Mouse (Mus musculus) embryonic facial prominence, embryonic 15.5 days (tissue): ENCODE measurements around the gene Pphln1. TPM values are rescaled to one million over a fixed set of nuclear protein-coding genes. Genes with fewer than 3 reads are reported as not detected.

ENCODE experiments used
- ATAC-seq: fragments of 200-750 bp; cut with Nextera tagmentation; 2 replicates; pipeline ENCODE4 v1.8.0; 2017; ENCODE audit warnings: low read depth, moderate TSS enrichment; ENCODE audit not compliant: insufficient number of reproducible peaks, low FRiP score, low TSS enrichment
- H3K27ac ChIP-seq: fragments of 300-500 bp; sonication (generic); replicated peaks from 2 replicates; pipeline ENCODE4 v1.5.1; 2015; ENCODE audit warnings: mild to moderate bottlenecking, inconsistent platforms
- H3K27me3 ChIP-seq: fragments of 300-500 bp; sonication (generic); 2 replicates; pipeline ENCODE4 v1.6.1; 2015; ENCODE audit warnings: inconsistent platforms
- H3K36me3 ChIP-seq: fragments of 300-500 bp; sonication (generic); 2 replicates; pipeline ENCODE4 v1.6.1; 2015; ENCODE audit warnings: mild to moderate bottlenecking, inconsistent platforms
- H3K4me1 ChIP-seq: fragments of 300-500 bp; sonication (generic); 2 replicates; pipeline ENCODE4 v1.6.1; 2015; ENCODE audit warnings: inconsistent platforms
- H3K4me2 ChIP-seq: fragments of 300-500 bp; sonication (generic); replicated peaks from 2 replicates; pipeline ENCODE4 v1.6.1; 2015; ENCODE audit warnings: mild to moderate bottlenecking, inconsistent platforms
- H3K4me3 ChIP-seq: fragments of 300-500 bp; sonication (generic); replicated peaks from 2 replicates; pipeline ENCODE4 v1.5.1; 2015; ENCODE audit warnings: mild to moderate bottlenecking, inconsistent platforms
- H3K9ac ChIP-seq: fragments of 300-500 bp; sonication (generic); 2 replicates; pipeline ENCODE4 v1.6.1; 2015; ENCODE audit warnings: inconsistent platforms
- H3K9me3 ChIP-seq: fragments of 300-500 bp; sonication (generic); replicated peaks from 2 replicates; pipeline ENCODE4 v1.6.1; 2016; ENCODE audit warnings: inconsistent platforms
- WGBS: fragments of 180-500 bp; shearing (Covaris S2); methylation state at CpG from one replicate; pipeline ENCODE4 v1.1.7; 2015; 5-methylcytosine and 5-hydroxymethylcytosine counted together
- polyA plus RNA-seq: library from polyadenylated mRNA; unstranded; fragments of >200 nt; fragmentation: Nextera tagmentation; extraction: Ambion mirVana; gene quantifications from 2 replicates; pipeline ENCODE4 v1.2.1, GENCODE M21; 2015

The Pphln1 gene
- polyA plus RNA-seq, 1 experiment from 2014 or later: 50.0 TPM

DNA sequence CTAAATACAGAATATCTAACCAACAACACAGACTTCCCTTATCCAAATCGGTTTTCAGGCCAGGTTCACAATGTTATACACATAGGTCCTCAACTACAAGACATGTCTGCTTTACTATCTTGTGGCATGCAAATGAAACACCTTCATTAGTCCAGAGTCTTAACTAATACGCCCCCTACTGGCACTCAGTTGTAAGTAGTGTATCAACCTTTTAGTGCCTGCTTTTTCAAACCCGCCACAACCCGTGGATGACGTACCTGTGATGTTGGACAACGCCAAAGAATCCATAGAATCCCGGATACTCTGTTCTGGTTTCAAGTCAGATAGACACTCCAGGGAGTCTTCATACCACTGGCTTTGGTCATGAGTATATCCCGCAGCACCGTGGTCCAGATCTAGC lies 104.6 kb downstream of the Pphln1 start:
- WGBS: 92% methylated on average over 9 of the region's 9 CpGs
- H3K9ac ChIP-seq: no peak overlapping the region
- no peak for ATAC-seq
- no peaks in the 10 kb centered on the region for H3K9me3 ChIP-seq
- no peak overlapping the region for H3K4me3 ChIP-seq
- no peaks in the 10 kb centered on the region for H3K27me3 ChIP-seq
- peaks cover 90% of the 10 kb centered on the region for H3K36me3 ChIP-seq
- no peaks in the 10 kb centered on the region for H3K4me1 ChIP-seq
- no peak overlapping the region for H3K27ac ChIP-seq
- no peak overlapping the region for H3K4me2 ChIP-seq

DNA sequence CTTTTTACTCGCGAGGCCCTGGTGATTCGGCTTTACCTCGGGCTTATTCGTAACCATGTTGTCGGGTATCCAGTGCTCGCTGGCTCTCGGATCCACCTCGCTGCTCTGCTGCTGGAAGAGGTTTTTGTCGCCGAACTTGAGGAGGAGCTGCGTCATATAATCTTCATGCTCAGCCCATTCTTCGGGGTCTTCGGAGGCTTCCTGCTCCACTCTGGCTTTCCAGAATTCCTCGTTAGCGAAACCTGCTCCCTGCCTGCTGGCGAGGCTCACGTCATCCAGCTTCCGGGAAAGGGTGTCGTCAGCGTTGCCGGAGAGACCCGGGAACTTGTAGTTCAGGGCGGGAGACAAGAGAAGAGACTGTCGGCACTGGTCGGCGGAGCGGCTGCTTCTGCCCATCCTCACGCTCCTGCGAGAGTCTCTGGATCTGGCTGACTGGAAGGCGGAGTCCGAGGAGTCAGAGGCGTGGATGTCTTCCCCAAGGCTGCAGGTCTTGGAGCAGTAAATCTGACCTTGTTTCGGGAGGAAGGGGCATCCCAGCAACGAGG lies 105.1 kb downstream of the Pphln1 start:
- Histone ChIP-seq H3K9me3 (no peaks in the 10 kb centered on the region), H3K27ac (no peak overlapping the region), H3K4me3 (no peak overlapping the region), H3K36me3 (peaks cover 92% of the 10 kb centered on the region), H3K4me1 (no peaks in the 10 kb centered on the region), H3K9ac (no peak overlapping the region), H3K27me3 (no peaks in the 10 kb centered on the region), H3K4me2 (no peak overlapping the region)
- ATAC-seq: no peak
- WGBS: 93% methylated on average over 35 of the region's 35 CpGs

DNA sequence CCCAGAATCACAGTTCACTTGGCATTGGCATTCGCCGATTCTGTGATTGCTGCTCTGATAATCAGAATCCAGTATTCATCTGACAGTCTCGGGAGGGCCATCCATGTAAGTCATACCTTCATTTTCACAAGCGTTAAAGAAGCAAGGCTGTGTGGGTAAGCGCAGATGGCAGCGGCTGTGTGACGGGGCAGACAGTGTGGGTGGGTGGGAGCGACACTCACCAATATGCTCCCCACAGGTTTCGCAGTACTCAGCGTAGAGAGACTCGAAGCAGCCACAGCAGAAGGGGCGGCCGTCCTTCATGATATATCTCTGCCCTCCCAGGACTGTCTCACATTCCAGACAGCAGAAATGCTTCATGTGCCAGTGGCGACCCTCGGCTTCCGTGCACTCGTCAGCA lies 106.7 kb downstream of the Pphln1 start:
- no peak overlapping the region for H3K4me3 ChIP-seq
- no peak for ATAC-seq
- H3K36me3 ChIP-seq: peaks cover 87% of the 10 kb centered on the region
- no peaks in the 10 kb centered on the region for H3K9me3 ChIP-seq
- H3K27me3 ChIP-seq: no peaks in the 10 kb centered on the region
- no peaks in the 10 kb centered on the region for H3K4me1 ChIP-seq
- H3K9ac ChIP-seq: no peak overlapping the region
- no peak overlapping the region for H3K27ac ChIP-seq
- 91% methylated on average over 17 of the region's 17 CpGs for WGBS
- H3K4me2 ChIP-seq: no peak overlapping the region

DNA sequence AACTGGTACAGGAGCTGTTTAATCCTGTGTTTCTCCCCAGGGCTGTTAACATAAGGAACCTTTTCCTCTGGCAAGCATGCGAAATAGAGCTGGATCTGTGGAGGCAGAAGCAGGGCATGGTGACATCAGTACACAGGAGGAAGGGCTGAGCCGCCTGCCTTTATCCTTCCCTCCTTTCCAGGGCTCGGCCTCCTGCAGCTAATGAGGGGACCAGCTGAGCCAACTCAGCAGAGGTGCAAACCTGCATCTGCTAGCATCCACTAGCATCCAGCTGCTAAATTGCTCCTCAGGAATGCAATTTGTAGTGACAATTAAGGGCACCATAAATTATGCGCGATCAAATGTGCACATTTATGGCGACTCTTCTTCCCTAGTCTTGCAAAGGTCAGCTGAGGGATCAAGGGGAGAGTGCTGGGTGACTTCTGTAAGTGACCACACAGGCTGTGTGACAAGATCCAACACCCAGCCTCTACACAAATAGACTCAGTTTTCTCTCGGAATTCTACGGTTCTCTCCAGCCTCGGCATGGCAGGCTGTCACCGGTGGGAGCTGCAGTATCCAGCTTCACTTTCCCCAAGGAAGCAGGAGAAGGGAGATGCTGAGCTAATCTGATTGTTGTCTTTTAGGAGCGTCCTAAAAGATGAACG lies 112.7 kb downstream of the Pphln1 start:
- H3K4me2 ChIP-seq: no peak overlapping the region
- no peak overlapping the region for H3K4me3 ChIP-seq
- H3K27me3 ChIP-seq: no peaks in the 10 kb centered on the region
- H3K36me3 ChIP-seq: peaks cover 37% of the 10 kb centered on the region
- ATAC-seq: no peak
- no peaks in the 10 kb centered on the region for H3K9me3 ChIP-seq
- H3K4me1 ChIP-seq: peaks cover 27% of the 10 kb centered on the region
- WGBS: 43% methylated on average over 12 of the region's 12 CpGs
- no peak overlapping the region for H3K9ac ChIP-seq
- no peak overlapping the region for H3K27ac ChIP-seq

DNA sequence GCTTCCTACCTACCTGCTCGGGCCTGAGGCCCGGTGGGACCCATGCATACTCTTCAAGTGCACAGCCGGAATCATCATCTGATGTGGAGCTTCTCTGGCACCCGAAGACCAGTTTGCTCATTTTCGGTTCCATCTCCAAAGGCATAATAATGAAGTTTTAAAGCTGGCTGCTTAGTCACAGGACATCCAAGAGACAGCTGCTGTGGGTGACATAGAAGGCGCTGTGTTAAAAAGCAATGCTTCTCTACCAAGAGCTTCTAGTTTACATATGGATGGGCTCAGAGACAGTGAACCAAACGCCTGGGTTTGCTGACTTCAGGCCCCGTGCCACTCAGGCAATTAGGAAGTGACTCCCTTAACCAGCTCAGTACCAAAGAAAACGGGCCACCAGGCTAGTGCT lies 114.3 kb downstream of the Pphln1 start:
- no peak for ATAC-seq
- Histone ChIP-seq H3K4me2 (no peak overlapping the region), H3K27me3 (no peaks in the 10 kb centered on the region), H3K36me3 (peaks cover 26% of the 10 kb centered on the region), H3K4me3 (no peak overlapping the region), H3K4me1 (peaks cover 34% of the 10 kb centered on the region), H3K9me3 (no peaks in the 10 kb centered on the region), H3K27ac (no peak overlapping the region), H3K9ac (no peak overlapping the region)
- WGBS: 44% methylated on average over 9 of the region's 9 CpGs

DNA sequence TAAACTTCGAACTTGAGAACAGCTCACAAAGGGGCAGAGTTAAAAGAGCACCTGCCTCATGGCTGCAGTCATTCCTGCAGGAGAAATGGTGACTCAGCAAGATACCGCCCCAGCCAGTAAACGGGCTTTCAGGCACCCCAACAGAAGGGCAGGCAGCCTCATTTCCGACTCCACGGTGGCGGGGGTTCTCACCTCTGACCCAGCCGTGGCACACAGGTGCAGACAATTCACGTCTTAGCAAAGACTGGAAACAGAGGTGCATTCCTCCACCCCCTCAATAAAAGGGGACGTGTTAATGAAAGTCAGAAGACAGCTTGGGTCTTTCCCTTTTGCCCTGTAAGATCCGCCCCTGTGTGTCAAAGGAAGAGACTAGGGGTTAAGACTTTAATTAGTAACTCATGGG lies 115.8 kb downstream of the Pphln1 start:
- Histone ChIP-seq H3K27ac (no peak overlapping the region), H3K9ac (no peak overlapping the region), H3K36me3 (peaks cover 11% of the 10 kb centered on the region), H3K27me3 (no peaks in the 10 kb centered on the region), H3K4me1 (peaks cover 49% of the 10 kb centered on the region), H3K4me2 (peak overlapping the region; percentile 19; the same call in 1 of the 2 replicates), H3K9me3 (no peaks in the 10 kb centered on the region), H3K4me3 (no peak overlapping the region)
- 12% methylated on average over 10 of the region's 10 CpGs for WGBS
- ATAC-seq: no peak

DNA sequence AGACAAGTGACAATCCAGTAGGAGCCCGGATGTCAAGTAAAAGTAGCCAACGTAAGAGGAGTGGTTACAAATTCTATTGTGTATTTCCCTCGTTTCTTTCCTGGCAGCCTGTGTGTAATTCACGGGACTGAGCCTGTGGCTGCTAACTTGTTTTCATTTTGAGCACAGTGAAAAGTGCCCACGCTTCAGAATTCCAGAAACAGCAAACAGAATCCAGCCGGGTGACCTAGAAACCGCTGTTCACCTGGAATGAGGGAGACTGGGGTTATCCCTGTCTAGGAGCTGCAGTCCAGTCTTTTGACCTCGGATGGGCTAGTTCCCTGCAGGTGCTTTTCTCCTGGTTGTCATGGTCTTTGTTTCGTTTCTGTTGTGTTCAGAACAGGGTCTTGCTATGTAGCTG lies 117.2 kb downstream of the Pphln1 start:
- Histone ChIP-seq H3K27ac (no peak overlapping the region), H3K27me3 (no peaks in the 10 kb centered on the region), H3K4me2 (no peak overlapping the region), H3K4me3 (no peak overlapping the region), H3K9me3 (no peaks in the 10 kb centered on the region), H3K9ac (no peak overlapping the region), H3K4me1 (peaks cover 62% of the 10 kb centered on the region), H3K36me3 (0 out of 2 replicates have a peak, but pooled peaks cover 6% of the 10 kb centered on the region)
- ATAC-seq: no peak
- 64% methylated on average over 9 of the region's 9 CpGs for WGBS

DNA sequence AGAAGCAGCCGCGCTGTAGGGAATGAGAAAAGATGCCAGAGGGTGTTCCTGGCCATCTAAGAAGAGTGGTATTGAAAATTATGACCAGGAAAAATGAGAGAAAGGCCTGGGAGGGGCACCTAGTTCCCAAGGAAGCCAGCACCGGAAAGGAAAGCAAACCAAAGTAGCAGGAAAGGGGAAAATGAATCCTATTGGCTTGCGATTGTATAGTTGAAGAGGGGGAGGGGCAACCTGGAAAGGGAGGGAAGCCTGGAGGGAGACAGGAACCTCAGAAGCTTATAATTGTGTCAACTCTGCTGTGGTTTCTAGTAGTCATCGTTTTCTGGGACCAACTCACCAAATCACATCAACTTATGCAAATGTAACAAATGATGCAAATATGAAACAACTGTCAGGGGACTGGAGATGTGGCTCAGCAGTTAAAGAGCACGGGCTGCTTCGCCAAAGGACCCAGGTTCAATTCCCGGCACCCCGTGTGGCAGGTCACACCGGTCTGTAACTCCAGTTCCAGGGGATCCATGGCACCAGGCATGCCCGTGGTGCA lies 118.9 kb downstream of the Pphln1 start:
- H3K27ac ChIP-seq: peak overlapping the region; percentile 89; the same call in 1 of the 2 replicates

DNA sequence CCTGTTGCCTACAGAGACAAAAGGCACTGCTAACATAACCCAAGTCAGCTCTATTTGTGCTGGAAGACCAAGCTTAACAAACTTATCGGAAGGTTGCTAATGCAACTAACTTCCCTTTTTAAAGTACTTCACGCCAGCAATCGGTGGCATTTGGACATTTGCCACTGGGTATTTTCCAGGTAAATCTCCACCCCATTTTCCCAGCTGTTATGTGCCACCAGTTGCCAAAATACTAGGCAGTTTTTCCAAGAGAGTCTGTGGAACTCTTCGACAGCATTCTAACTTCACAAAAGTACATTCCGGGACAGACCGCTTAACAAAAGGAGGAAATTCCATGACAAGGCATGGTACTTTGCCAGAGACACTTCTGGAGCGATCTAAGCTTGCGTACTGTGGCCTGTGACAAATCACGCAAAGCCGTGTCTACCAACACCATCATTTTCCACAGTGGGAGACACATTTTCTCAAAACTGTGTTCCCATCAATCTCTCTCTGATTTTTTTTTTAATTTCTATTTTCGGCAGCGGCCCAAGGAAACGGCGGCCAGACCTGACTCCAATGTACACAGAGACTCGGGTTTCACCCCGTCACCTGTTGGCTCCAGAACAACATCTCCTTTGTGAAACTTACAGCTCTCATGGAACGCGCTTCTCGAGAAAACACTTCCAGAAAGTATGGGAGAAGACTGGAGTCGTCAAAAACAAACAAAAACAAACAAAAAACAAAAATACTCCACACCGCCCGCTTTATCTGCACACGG lies 120.2 kb downstream of the Pphln1 start:
- Histone ChIP-seq H3K9me3 (no peaks in the 10 kb centered on the region), H3K27me3 (no peaks in the 10 kb centered on the region), H3K4me1 (peaks cover 73% of the 10 kb centered on the region), H3K9ac (peak overlapping the region; percentile 58), H3K36me3 (no peaks in the 10 kb centered on the region), H3K4me2 (peak overlapping the region; percentile 83), H3K27ac (peak overlapping the region; percentile 89), H3K4me3 (peak overlapping the region; percentile 69)
- WGBS: 3% methylated on average over 23 of the region's 23 CpGs
- peak; percentile 15; the same call in 1 of the 2 replicates for ATAC-seq

More for the DNA sequence above, 118.9 kb downstream of the Pphln1 start:
- ATAC-seq: no peak
- no peaks in the 10 kb centered on the region for H3K27me3 ChIP-seq
- no peaks in the 10 kb centered on the region for H3K9me3 ChIP-seq
- H3K9ac ChIP-seq: no peak overlapping the region
- H3K36me3 ChIP-seq: no peaks in the 10 kb centered on the region
- no peak overlapping the region for H3K4me3 ChIP-seq
- peaks cover 75% of the 10 kb centered on the region for H3K4me1 ChIP-seq
- 0 out of 2 replicates have a peak overlapping the region, but pooled peaks have one; percentile 83 for H3K4me2 ChIP-seq
- 65% methylated on average over 11 of the region's 11 CpGs for WGBS

DNA sequence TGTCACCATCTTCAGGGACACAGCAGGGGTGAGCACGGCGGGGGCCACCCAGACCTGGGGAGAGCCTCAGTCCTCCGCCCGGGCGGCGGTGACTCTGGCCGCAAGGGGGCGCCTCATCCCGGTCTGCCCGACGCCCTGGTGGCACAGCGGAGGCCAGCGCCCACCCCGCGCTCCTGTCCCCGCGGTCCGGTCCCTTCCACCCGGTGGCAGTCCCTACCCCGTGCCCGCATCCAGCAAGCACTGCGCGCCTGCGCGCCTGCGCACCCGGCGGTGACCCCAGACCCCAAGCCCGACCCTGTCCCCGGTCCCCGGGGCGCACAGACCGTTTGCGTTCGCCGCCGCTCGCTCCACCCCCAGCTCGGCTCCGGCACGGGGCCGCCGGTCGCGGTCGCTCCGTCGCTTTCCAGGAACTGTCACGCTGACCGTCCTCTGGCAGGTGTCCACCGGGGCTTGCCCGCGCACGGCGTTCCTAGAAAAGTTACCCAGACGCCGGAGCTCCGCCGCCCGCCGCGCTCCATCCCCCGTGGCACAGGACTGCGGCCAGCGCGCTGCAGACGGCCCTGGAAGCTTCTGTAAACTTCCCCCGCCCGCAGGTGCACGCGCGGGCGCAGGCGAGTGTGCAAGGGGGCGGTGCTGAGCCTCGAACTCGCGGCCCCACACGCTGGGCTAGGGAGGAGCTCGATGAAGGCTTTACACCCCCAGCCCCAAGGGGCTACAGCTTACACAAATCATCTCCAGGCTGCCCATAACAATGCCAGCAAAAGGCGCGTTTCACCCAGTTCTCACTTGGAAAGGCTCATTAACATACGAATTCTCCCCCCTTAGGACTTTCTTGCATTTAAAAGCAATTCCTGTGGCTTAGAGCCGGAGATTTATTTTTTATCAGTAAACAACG lies 121.0 kb downstream of the Pphln1 start:
- peak overlapping the region; percentile 69 for H3K4me3 ChIP-seq
- no peaks in the 10 kb centered on the region for H3K36me3 ChIP-seq
- H3K27me3 ChIP-seq: no peaks in the 10 kb centered on the region
- H3K4me2 ChIP-seq: peak overlapping the region; percentile 83
- peak; percentile 84 for ATAC-seq
- H3K27ac ChIP-seq: peak overlapping the region; percentile 89
- H3K9me3 ChIP-seq: no peaks in the 10 kb centered on the region
- H3K9ac ChIP-seq: peak overlapping the region; percentile 58
- peaks cover 68% of the 10 kb centered on the region for H3K4me1 ChIP-seq
- under 1% methylated on average over 85 of the region's 85 CpGs for WGBS
